Mouse (Mus musculus) liver, embryonic 13.5 days (tissue): Measurements from ENCODE around the gene Olfr1358. TPM values are rescaled to one million over a fixed set of nuclear protein-coding genes. Genes with fewer than 3 reads are reported as not detected.
A peak's percentile ranks its signal among the peaks of the same experiment; 100 is the strongest.
"Not testable (repeated sequence)": the region's sequence is repeated elsewhere in the genome, so short reads cannot be mapped to it uniquely, and the experiment has no call there.

Source experiments
- ATAC-seq: fragments of 200-750 bp; cut with Nextera tagmentation; 2 replicates; pipeline ENCODE4 v1.8.0; 2017; ENCODE audit warnings: low read depth, mild to moderate bottlenecking, moderate number of reproducible peaks, moderate library complexity
- DNase-seq: peaks from one replicate; pipeline ENCODE4 v3.0.0; 2022
- H3K27ac ChIP-seq: fragments of 300-500 bp; sonication (generic); 2 replicates; pipeline ENCODE4 v1.5.1; 2015; ENCODE audit warnings: moderate library complexity, mild to moderate bottlenecking, inconsistent platforms
- H3K27me3 ChIP-seq: fragments of 300-500 bp; sonication (generic); 2 replicates; pipeline ENCODE4 v1.6.1; 2015; ENCODE audit warnings: mild to moderate bottlenecking, inconsistent platforms
- H3K36me3 ChIP-seq: fragments of 300-500 bp; sonication (generic); 2 replicates; pipeline ENCODE4 v1.6.1; 2015; ENCODE audit warnings: mild to moderate bottlenecking, inconsistent platforms
- H3K4me1 ChIP-seq: fragments of 300-500 bp; sonication (generic); replicated peaks from 2 replicates; pipeline ENCODE4 v1.6.1; 2015; ENCODE audit warnings: inconsistent platforms
- H3K4me2 ChIP-seq: fragments of 300-500 bp; sonication (generic); 2 replicates; pipeline ENCODE4 v1.6.1; 2015; ENCODE audit warnings: inconsistent platforms, mild to moderate bottlenecking, moderate library complexity
- H3K4me3 ChIP-seq: fragments of 300-500 bp; sonication (generic); replicated peaks from 2 replicates; pipeline ENCODE4 v1.5.1; 2015; ENCODE audit warnings: mild to moderate bottlenecking, inconsistent platforms
- H3K9ac ChIP-seq: fragments of 300-500 bp; sonication (generic); 2 replicates; pipeline ENCODE4 v1.6.1; 2015; ENCODE audit warnings: mild to moderate bottlenecking, inconsistent platforms
- H3K9me3 ChIP-seq: fragments of 300-500 bp; sonication (generic); replicated peaks from 2 replicates; pipeline ENCODE4 v1.6.1; 2016; ENCODE audit warnings: inconsistent platforms
- WGBS: fragments of 180-500 bp; shearing (Covaris S2); methylation state at CpG from one replicate; pipeline ENCODE4 v1.1.7; 2015; ENCODE audit not compliant: insufficient replicate concordance; 5-methylcytosine and 5-hydroxymethylcytosine counted together
- polyA plus RNA-seq: library from polyadenylated mRNA; unstranded; fragments of >200 nt; fragmentation: Nextera tagmentation; extraction: Ambion mirVana; gene quantifications from 2 replicates; pipeline ENCODE4 v1.2.1, GENCODE M21; 2015

The Olfr1358 gene
- polyA plus RNA-seq, 1 experiment from 2014 or later = not detected

- Histone ChIP-seq H3K4me3 (no peak overlapping the region; the same call in 1 of the 2 replicates), H3K4me1 (peaks cover 15% of the 10 kb centered on the region), H3K36me3 (no peaks in the 10 kb centered on the region), H3K27ac (no peak overlapping the region), H3K9ac (peak overlapping the region; percentile 42; the same call in 1 of the 2 replicates), H3K27me3 (peaks cover 16% of the 10 kb centered on the region; the same call in 1 of the 2 replicates), H3K4me2 (peak overlapping the region; percentile 57), H3K9me3 (no peaks in the 10 kb centered on the region)
- ATAC-seq (peak; percentile 72), DNase-seq (peak; percentile 63)
- 12% methylated on average over 26 of the region's 26 CpGs for WGBS
Measured at GRCm38 (mm10) chr10:78487431-78488086, 29.7 kb upstream of the Olfr1358 start.

GRCm38 (mm10) chr10:78502986-78503733 lies 14.1 kb upstream of the Olfr1358 start:
- 0 out of 2 replicates have a peak, but pooled peaks cover 3% of the 10 kb centered on the region for H3K9me3 ChIP-seq

GRCm38 (mm10) chr10:78519792-78520191 lies 2.6 kb downstream of the Olfr1358 start:
- 64% methylated on average over 9 of the region's 9 CpGs for WGBS
- no peak for ATAC-seq

More at GRCm38 (mm10) chr10:78502986-78503733, 14.1 kb upstream of the Olfr1358 start:
- no peak for ATAC-seq
- H3K4me1 ChIP-seq = no peaks in the 10 kb centered on the region
- H3K27ac ChIP-seq = no peak overlapping the region
- H3K9ac ChIP-seq = no peak overlapping the region
- H3K4me2 ChIP-seq = no peak overlapping the region
- H3K4me3 ChIP-seq = no peak overlapping the region
- DNase-seq = no peak
- H3K36me3 ChIP-seq = no peaks in the 10 kb centered on the region
- WGBS = 57% methylated on average over 6 of the region's 6 CpGs
- no peaks in the 10 kb centered on the region for H3K27me3 ChIP-seq

GRCm38 (mm10) chr10:78520260-78521005 lies 3.2 kb downstream of the Olfr1358 start:
- no peak overlapping the region for H3K9ac ChIP-seq
- H3K27me3 ChIP-seq = no peaks in the 10 kb centered on the region
- H3K27ac ChIP-seq = no peak overlapping the region
- H3K9me3 ChIP-seq = no peaks in the 10 kb centered on the region
- 38% methylated on average over 17 of the region's 17 CpGs for WGBS
- no peaks in the 10 kb centered on the region for H3K36me3 ChIP-seq
- ATAC-seq (no peak), DNase-seq (no peak)
- H3K4me2 ChIP-seq = no peak overlapping the region
- no peaks in the 10 kb centered on the region for H3K4me1 ChIP-seq
- H3K4me3 ChIP-seq = no peak overlapping the region

More at GRCm38 (mm10) chr10:78519792-78520191, 2.6 kb downstream of the Olfr1358 start:
- H3K9me3 ChIP-seq = no peaks in the 10 kb centered on the region
- no peaks in the 10 kb centered on the region for H3K36me3 ChIP-seq
- no peak overlapping the region for H3K4me2 ChIP-seq
- no peak overlapping the region for H3K9ac ChIP-seq
- H3K4me1 ChIP-seq = no peaks in the 10 kb centered on the region
- no peak for DNase-seq
- H3K27me3 ChIP-seq = no peaks in the 10 kb centered on the region
- H3K4me3 ChIP-seq = no peak overlapping the region
- H3K27ac ChIP-seq = no peak overlapping the region

- H3K4me1 ChIP-seq = not testable (repeated sequence)
Measured at GRCm38 (mm10) chr10:78525071-78525470, 7.8 kb downstream of the Olfr1358 start.

GRCm38 (mm10) chr10:78525511-78525910 lies 8.3 kb downstream of the Olfr1358 start:
- no peaks in the 10 kb centered on the region for H3K27me3 ChIP-seq
- H3K9me3 ChIP-seq = no peaks in the 10 kb centered on the region
- H3K36me3 ChIP-seq = no peaks in the 10 kb centered on the region
- ATAC-seq (no peak), DNase-seq (no peak)
- 51% methylated on average over 4 of the region's 4 CpGs for WGBS
- H3K4me3 ChIP-seq = no peak overlapping the region
- H3K4me1 ChIP-seq = no peaks in the 10 kb centered on the region
- H3K9ac ChIP-seq = no peak overlapping the region
- H3K4me2 ChIP-seq = no peak overlapping the region
- no peak overlapping the region for H3K27ac ChIP-seq

More at GRCm38 (mm10) chr10:78525071-78525470, 7.8 kb downstream of the Olfr1358 start:
- H3K4me2 ChIP-seq, H3K27me3 ChIP-seq, H3K4me3 ChIP-seq, H3K36me3 ChIP-seq, ATAC-seq, DNase-seq, H3K27ac ChIP-seq, H3K9me3 ChIP-seq, H3K9ac ChIP-seq: not testable (repeated sequence)
- 46% methylated on average over 3 of the region's 3 CpGs for whole genome bisulfite sequencing

- ATAC-seq (no peak), DNase-seq (no peak)
- 38% methylated on average over 2 of the region's 2 CpGs for WGBS
- Histone ChIP-seq H3K9ac (no peak overlapping the region), H3K4me2 (no peak overlapping the region), H3K9me3 (no peaks in the 10 kb centered on the region), H3K4me3 (no peak overlapping the region), H3K27ac (no peak overlapping the region), H3K4me1 (no peaks in the 10 kb centered on the region), H3K27me3 (no peaks in the 10 kb centered on the region), H3K36me3 (no peaks in the 10 kb centered on the region)
Measured at GRCm38 (mm10) chr10:78540943-78541342, 23.7 kb downstream of the Olfr1358 start.

- Histone ChIP-seq H3K9me3 (no peaks in the 10 kb centered on the region), H3K4me3 (no peak overlapping the region), H3K4me1 (no peaks in the 10 kb centered on the region), H3K9ac (no peak overlapping the region), H3K27me3 (no peaks in the 10 kb centered on the region), H3K27ac (no peak overlapping the region), H3K36me3 (no peaks in the 10 kb centered on the region), H3K4me2 (no peak overlapping the region)
- DNase-seq = no peak
- ATAC-seq = no peak
- WGBS = 72% methylated on average over 1 of the region's 1 CpGs
Measured at GRCm38 (mm10) chr10:78565070-78565469, 47.8 kb downstream of the Olfr1358 start.

GRCm38 (mm10) chr10:78569191-78569590 lies 52.0 kb downstream of the Olfr1358 start:
- peaks cover 6% of the 10 kb centered on the region for H3K4me1 ChIP-seq
- H3K4me3 ChIP-seq = no peak overlapping the region
- no peaks in the 10 kb centered on the region for H3K27me3 ChIP-seq
- ATAC-seq = no peak
- H3K9ac ChIP-seq = no peak overlapping the region
- DNase-seq = no peak
- H3K9me3 ChIP-seq = no peaks in the 10 kb centered on the region
- no peaks in the 10 kb centered on the region for H3K36me3 ChIP-seq
- no peak overlapping the region for H3K27ac ChIP-seq
- 56% methylated on average over 3 of the region's 3 CpGs for WGBS
- no peak overlapping the region for H3K4me2 ChIP-seq

- Histone ChIP-seq H3K9me3 (no peaks in the 10 kb centered on the region), H3K9ac (no peak overlapping the region), H3K27me3 (no peaks in the 10 kb centered on the region), H3K4me3 (no peak overlapping the region), H3K36me3 (no peaks in the 10 kb centered on the region), H3K4me2 (no peak overlapping the region), H3K27ac (no peak overlapping the region), H3K4me1 (peaks cover 7% of the 10 kb centered on the region)
- 42% methylated on average over 3 of the region's 3 CpGs for WGBS
- no peak for DNase-seq
- no peak for ATAC-seq
Measured at GRCm38 (mm10) chr10:78569686-78570085, 52.5 kb downstream of the Olfr1358 start.
